Mouse (Mus musculus) CD4-positive naive resting alpha-beta T cell, adult 57 days (primary cell): ENCODE measurements around the gene Lrrc27. TPM values are rescaled to one million over a fixed set of nuclear protein-coding genes. Genes with fewer than 3 reads are reported as not detected.

Experiments used
- total RNA-seq: library from RNA; stranded (reverse); gene quantifications from one replicate; pipeline ENCODE4 v1.2.4, GENCODE M21; 2023

The Lrrc27 gene
- 0.71 TPM for total RNA-seq

GRCm38 (mm10) chr7:139212754-139213745 lies at the start of gene Lrrc27, which contains the start of gene Stk32c:
Lrrc27 (plus strand) TSS chr7:139212988.
Stk32c (minus strand) TSS chr7:139213307.

DNA sequence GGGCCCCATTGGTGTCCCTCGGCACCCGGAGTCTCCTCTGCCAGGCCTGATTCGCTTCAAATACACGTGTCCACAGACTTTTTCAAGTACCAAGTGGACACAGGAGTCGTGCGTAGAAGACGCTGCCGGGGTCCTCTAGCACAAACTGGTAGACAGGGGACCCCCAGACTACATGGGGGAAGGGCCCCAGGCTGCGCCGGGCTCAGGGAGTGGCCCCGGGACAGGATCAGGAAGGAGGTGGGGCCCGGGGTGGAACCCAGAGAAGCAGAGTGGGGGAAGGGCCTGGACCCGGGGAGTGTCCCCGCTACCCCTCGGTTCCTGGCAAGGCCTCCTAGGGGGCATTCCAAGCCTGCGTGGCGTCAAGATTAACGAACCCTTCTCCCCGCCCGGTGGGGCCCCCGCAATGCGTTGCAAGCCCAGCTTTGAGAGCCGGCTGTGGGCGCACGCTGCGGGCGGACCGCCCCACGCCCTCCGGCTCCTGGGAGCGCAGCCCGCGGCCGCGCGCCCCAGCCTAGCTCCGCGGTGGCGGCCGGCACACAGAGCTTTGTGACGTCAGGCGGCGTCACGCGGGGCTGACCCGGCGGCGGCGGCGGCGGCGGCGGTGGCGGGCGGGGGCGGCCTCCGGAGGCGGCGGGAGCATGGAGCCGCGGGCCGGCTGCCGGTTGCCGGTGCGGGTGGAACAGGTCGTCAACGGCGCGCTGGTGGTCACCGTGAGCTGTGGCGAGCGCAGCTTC lies 35.3 kb downstream of the Lrrc27 start, which contains the start of gene Pwwp2b:
TSS of gene Pwwp2b (plus strand) at position 602 of the 734 bp plus-strand sequence.

Other genes with a start within 250 kb of the Lrrc27 start
- not detected for gene Dpysl4, start 127.0 kb upstream of the Lrrc27 start, total RNA-seq
- gene Stk32c, start 319 bp downstream of the Lrrc27 start, total RNA-seq, result 0.30 TPM
- 2.1 TPM for gene Pwwp2b, start 35.5 kb downstream of the Lrrc27 start, total RNA-seq
- gene Inpp5a, start 176.1 kb downstream of the Lrrc27 start, total RNA-seq, result 21.4 TPM